Mouse (Mus musculus): ENCODE data around the gene Palmd.

The Palmd gene

DNA sequence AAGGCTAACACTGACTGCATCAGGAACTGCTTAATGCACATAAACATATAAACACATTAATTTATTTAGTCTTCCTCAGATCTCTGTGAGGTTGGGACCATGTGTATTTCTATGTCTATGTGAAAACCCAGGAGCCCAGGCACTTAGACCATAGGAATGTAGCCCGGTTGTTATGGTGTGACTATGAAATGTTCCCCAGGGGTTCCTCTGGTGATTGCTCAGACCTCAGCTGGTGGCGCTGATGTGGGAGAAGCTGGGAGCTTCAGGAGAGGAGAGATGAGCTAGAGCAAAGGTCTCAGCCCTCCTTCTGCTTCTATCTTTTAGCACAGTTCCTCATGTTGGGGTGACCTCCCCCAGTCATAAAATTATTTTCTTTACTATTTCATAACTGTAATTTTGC, 8.4 kb downstream of the Palmd start:
- DNase-seq (ENCODE audit: low spot score in 2 of 2), result no peak

DNA sequence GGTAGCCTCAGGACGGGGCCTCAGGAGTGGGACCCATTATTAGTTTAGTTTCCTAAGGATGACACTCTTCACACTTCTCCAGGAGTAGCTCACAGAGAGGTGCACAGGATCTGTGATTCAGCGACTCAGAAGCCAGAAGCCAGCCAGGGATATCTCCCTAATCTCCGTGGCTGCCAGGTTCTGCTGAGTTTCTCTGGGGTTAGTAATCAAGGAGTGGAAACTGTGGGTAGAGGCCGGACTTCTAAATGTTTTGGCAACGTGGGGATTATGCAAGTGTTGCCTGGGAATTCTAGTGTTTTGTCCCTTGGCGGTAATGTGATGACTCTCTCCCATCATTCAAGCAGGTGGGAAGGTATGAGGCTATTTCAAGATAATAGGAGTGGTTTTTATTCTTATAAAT, 13.7 kb downstream of the Palmd start:
- DNase-seq (ENCODE audit: low spot score in 2 of 2), result no peak

DNA sequence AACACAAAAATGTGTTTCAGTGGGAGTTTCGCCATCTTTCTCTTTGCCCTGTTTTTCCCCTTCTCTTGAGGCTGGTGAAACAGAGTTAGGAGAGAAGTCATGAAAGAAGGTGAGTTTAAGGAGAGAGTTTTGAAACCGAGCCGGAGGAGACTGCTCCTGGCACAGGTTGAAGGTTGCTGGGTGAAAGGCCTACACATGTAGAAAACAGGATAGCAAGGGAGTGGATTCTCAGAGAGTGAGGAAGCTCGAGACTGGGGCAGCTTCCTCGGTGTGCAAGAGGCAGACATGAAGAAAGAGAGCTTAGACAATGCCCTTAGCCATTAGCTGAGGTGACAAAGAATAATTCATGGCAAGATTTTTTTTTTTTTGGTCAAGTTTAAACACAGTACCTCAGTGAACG, 15.4 kb downstream of the Palmd start:
- DNase-seq (ENCODE audit: low spot score in 2 of 2), result no peak

DNA sequence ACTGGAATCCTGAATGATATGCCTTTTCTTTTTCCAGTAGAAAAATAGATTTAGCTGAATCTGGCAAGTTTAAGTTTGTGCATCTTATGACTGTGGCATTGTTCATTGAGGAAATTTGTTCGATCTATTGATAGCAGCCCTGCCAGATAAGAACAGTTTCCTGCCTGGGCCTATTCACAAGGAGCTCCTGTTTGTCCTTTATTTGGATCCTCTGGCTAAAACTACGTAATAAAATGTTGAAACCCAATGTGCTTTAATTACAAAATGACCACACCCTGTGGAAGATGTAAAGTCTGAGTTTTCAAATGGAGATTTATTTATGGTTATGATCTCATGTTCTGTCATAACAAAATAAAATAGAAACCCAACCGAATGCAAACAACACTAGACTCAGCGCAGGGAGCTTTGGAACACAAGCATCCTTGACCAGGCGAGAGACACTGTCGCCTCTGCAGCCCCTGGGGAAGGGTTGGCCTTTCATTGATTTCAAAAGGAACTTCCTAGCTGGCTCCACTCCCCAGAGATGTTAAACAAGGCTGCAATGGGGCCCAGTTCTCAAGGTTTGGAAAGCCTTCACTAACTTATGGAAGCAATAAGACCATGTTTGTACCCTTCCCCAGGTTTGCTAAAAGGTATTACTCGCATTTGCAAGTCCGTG, 16.4 kb downstream of the Palmd start:
- DNase-seq (ENCODE audit: low spot score in 2 of 2), result no peak

DNA sequence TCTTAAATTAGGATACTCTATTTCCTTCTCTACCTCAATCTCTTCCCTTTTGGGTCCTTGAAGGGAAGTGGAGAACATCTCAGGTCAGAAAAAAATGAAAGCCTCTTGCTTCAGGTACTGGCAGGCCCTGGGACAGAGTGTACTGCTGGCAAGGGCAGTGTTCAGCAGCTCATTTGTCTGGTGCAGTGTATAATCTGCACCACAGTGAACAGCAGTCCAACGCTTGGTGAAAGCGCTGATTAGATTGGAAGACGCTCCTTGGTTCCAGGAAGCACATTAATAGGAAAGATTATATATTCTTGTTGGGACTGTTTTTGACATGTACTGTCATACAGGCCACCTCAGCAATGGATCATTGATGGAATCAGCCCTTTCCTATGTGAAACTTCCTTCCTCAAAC, 17.3 kb downstream of the Palmd start:
- no peak for DNase-seq (ENCODE audit: low spot score in 2 of 2)

DNA sequence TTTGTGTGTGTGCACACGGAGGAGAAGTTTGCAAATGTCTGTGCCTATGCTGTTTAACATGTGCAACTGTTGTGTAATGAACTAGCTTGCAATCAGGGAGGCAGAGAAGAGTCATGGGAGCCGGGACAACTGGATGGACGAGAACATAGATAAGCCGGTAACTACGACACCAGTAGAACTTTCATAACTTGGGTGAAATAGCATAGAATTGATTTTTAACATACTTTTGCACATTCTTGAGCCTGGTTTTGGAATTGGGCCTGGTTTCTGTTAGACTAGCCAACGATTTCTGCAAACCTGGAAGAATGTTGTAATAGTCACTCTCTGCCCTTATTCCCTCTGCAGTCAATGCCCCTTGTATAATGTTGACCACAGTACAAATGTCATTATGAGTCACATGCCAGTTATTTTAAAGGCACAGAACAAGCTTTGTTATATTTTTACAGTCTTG, 18.1 kb downstream of the Palmd start:
- DNase-seq (ENCODE audit: low spot score in 2 of 2), result no peak

DNA sequence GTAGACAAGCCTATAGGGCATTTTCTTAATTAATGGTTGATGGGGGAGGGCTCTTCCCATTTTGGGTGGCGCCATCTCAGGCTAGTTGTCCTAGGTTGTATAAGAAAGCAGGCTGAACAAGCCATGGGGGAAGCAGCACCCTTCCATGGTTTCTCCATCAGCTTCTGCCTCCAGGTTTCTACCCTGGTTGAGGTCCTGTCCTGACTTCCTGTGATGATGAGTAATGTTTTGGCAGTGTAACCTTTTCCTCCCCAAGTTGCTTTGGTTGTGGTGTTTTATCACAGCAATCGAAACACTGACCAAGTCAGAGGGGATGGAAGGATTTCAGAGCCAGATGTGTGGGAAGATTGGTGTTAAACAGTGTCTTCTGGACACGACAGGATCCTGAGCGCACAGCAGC, 22.3 kb downstream of the Palmd start:
- no peak for DNase-seq (ENCODE audit: low spot score in 2 of 2)

DNA sequence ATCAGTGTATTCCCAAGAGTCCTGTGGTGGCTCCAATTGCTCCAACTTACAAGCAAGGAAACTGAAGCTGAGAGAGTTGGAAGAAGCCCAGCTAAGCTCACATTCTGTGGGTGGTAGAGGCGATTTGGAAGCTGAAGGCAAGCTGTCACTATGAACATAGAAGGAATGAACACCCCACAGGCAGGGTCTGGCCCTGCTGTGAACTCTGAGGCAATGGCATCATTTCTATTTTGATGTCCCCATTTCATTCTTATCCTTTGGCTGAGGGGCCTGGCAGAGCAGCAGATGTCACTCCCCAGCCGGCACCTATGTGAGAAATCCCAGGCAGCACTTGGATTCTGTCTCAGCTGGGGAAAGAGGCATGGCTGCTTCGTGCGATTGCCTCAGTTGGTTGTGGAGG, 25.4 kb downstream of the Palmd start:
- peak in 1 of 2 experiments; percentile 61 for DNase-seq (ENCODE audit: low spot score in 2 of 2)

DNA sequence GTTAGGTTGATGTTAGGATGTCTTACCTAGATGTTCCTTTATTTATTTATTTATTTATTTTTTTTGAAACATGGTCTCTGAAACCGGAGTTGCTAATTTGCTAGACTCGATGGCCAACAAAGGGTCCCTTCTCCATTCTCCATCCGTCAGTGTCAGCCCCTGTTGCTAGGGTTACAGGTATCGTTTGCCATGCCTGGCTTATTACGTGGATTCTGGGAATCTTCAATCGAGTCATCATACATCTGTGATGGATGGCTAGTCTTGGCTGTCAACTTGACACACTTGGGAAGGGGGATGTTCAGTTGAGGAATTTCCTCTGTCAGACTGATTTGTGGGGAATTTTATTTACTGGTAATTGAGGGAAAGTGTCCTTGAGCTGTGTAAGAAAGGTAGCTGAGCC, 26.0 kb downstream of the Palmd start:
- DNase-seq (ENCODE audit: low spot score in 2 of 2), result no peak

DNA sequence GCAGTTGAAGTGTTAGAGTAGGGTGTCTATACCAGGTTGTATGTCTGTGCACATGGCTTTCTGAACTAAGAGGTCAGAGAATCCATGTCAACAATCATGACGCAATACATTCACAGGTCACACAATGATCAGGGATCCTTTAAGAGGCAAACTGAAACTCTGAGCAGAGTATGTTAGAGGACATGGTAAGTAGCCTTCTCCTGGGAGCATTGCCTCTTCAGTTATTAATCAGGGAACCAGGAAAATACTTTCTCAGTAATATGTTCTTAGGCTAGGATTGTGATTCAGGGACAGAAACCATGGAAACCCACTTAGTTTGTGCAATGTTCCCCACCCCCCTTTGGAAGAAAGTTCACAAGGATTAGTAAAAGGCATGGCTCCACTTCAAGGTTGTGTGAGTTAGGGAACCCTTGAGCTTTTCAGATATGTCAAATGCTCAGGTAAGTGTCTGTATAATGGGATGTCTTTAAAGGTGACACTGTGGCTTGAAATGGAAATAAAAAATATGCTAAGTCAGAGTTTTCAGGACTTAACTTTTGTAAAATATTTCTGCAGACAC, 27.1 kb downstream of the Palmd start:
- no peak for DNase-seq (ENCODE audit: low spot score in 2 of 2)

DNA sequence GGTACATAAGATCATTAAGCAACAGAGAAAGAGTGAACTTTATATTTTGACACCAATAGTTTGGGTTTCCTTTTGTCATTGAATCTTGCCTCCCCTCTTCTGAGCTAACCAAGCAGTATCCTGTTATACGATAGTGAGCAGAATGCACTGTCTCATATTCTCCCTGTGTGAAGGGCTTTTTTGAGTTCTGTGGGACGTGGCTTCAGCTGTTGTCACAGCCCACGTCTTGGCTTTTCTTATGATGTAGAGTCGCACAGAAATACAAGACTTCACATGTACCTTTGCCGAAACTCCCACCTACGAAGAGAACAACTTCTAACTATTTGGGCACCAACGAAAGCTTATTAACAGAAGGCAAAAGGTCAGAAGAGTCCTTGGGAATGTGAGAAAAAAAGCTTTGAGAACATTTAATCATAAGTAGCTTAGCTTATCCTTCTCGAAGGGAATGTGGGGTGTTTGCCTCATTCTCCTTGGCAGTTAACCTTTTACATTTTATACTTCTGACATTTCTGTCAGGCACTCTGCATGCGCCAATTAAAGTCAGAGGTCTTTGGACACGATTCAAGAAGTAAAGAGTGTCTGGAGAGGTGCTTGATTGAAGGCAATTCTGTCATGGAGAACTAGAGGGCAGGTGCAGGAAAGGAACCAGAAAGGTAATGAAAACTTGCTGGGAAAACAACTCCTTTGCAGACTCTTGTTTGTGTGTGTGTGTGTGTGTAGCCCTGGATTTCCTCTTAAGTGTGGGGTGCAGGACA, 27.8 kb downstream of the Palmd start:
- DNase-seq (ENCODE audit: low spot score in 2 of 2), result peak; percentile 30 to 69

DNA sequence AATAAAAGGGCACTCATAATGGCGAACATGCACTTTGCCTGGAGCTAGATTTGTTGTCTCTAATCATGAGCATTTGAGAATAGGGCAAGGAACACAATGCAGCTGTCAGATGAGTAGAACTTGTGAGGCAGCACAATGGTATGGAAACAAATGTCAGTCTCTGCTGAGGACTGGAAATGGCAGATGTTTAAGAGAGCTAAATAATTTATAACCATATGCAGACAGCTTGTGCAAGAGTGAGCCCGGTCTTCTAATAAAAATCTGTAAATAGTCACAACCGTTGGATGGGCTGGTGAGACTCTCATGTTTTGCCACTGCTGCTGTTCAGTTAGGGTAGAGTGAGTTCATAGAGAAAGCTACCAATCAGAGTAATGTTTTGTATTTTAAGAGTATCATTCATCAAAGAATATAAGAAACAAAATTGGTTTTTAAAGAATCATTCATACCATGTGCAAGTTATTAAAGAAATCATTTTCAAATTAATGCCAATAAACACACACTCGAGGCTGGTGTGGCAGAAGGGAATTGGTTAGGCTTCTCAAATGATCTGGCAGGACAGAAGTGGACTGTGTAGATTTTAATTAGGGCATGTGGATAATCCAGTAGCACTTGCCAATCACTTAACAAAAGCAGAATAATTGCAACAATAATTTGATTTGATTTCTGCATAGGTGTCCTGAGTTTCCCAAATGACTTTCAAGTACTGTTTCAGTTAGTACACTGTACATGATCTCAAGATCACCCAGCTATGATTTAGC, 31.7 kb downstream of the Palmd start:
- no peak for DNase-seq (ENCODE audit: low spot score in 2 of 2)

DNA sequence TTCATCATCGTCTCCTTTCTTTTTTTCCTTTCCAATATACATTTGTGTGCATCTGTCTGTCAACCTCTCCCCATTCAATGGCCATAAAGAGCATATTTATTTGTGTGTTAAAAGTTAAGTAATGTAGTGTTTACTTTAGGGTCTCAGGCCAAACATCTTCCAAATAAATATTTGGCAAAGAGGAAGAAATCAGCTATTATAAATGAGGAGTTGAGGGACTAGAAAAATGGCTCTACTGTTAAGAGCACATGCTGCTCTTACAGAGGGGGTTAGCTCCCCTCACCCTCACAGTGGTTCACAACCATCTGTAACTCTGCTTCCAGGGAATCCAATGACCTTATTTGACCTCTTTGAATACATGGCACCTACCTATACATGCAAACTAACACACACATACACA, 35.6 kb downstream of the Palmd start:
- DNase-seq (ENCODE audit: low spot score in 2 of 2), result no peak

DNA sequence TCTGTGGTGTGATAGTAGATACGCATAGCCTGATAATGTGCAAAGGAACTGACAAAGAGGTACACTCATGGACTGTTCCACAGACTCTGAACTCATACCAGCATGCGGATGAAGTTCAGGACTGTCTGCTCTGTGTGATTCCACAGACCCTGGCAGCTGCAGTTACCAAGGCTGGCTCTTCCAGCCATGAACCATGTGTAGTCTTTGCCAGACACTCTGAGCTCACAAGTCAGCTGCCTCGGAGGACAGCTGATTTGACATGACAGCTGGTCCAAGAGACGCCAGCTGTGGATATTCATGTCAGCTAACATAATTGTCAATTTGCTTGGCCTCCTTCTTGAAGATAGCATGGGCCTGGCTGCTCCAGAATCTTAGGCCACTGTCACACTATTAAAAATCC, 39.8 kb downstream of the Palmd start:
- no peak for DNase-seq (ENCODE audit: low spot score in 2 of 2)

DNA sequence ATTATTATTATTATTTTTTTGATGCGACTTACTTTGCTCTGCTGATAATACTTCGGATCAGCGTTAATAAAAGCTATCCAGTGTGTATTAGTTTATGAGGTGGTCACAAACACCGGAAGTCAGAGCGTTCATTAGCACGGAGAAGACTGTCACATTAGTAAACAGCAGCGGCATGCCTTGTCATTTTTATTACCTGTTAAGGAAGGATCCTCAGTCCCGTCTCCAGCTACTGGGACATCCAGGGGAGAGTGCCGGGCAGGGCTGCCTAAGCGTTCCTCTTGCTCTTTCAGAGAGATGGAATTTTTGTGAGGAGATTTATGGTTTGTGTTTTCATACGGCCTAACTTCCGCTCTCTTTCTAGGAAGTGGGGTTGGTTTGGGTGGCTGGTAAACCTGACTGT, 45.7 kb downstream of the Palmd start:
- DNase-seq (ENCODE audit: low spot score in 2 of 2), result no peak

DNA sequence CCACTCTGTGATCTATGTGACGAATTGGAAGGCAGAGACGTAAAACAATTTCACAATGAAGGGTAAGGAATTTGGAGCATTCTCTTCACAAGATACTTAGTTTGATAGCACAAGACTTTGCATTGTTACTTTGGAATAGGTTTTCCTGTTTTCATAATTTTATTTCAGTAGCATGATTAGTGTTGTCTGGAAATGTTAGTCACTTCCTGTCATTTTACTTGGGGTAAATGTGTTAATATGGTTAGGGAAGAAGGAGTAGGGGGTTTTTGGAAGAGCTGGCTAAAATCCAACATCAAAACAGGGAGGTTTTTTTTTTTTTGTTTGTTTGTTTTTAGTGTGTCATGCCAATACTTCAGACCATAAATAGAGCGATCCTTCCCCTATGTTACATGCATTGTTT, 47.3 kb downstream of the Palmd start:
- DNase-seq (ENCODE audit: low spot score in 2 of 2), result no peak

DNA sequence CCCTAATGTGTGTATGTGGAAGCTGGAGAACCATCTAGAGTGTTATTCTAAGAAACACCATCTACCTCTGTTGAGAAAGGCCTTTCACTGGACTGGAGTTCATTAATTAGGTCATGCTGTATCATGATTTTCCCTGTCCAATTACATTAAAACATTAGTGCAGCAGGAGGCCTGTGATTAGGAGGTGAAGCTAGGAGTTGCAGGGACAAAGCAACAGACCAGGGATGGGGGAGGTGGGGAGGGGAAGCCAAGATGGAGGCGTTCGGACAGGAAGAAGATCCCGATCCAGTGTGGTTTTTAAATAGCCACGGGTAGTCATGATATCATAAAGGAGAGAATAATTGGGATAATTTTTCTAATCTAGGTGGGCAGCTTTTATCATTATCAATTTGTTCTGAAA, 51.8 kb downstream of the Palmd start:
- DNase-seq (ENCODE audit: low spot score in 2 of 2), result no peak

DNA sequence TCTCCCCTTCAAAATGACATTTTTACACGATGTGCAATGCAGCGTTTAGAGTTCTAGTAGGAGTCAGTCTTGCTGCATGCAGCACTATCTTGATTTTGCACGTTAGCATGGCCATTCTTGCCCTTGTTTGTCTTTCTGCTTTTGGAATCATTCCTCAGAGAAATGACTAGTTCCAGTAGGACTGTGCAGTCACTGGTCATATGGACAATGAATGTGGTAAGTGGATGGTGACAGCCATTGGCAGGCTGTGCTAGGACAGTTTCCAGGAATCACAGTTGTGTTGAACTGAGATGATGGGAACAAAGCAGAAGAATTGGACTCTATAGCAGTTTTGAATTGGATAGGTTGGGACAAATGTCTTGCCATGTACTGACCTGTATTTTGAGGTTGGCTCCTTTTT, 53.9 kb downstream of the Palmd start:
- DNase-seq (ENCODE audit: low spot score in 2 of 2), result no peak

DNA sequence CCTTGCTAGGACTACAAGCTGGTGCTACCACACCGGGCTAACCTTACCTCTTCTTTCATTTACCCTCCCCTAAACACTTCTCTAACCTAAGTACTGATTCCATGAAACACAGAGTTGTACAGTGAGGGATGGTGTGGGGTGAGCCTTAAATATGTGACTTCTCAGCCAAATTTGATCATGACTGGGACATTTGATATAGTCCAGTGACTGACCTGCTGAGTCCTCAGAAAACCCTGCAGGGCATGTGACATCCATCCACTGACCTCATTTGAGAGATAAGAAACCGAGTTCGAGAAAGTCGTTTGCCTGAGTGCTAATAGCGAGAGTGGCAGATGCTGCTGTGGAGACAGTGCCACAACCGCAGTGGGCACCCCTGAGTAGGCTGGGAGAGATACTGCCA, 54.4 kb downstream of the Palmd start:
- no peak for DNase-seq (ENCODE audit: low spot score in 2 of 2)

DNA sequence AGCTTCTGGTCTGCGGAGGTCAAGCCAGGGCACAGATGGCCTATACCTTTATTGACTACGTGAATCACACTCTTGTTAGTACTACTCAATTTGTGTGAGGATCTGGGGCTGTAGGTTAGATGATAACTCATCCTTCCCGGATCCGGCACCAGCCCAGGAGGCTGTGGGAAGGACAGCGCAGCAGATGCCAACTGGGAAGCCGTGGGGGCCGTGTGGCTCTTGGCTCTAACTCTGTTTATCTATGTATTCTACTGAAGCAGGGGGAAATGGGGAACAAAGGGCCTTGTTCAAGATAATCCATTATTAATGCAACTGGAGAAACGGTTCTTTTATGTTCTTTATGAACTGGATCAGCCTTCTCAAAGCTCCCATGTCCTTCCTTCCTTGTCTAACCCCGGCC, 62.2 kb downstream of the Palmd start:
- DNase-seq (ENCODE audit: low spot score in 2 of 2), result peak in 1 of 2 experiments; percentile 13

DNA sequence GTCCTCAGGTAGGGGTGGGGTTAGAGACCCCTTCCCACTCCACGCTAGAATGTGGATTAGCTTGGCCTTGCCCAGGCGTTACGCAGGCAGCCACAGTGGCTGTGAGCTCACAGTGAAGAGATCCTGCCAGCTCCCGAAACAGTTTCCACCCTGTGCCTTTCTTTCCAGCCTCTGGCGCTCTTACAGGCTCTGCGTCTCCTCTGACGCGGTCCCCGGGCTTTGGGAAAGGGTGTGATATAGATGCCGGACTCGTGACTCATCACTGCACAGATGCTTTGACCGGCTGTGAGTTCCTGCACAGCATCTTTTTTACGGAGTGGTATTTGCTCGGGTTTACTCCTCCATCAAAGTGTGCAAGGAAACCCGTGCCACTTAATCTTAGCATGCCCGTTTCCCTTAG, 62.9 kb downstream of the Palmd start:
- DNase-seq (ENCODE audit: low spot score in 2 of 2), result peak; percentile 70 to 75

DNA sequence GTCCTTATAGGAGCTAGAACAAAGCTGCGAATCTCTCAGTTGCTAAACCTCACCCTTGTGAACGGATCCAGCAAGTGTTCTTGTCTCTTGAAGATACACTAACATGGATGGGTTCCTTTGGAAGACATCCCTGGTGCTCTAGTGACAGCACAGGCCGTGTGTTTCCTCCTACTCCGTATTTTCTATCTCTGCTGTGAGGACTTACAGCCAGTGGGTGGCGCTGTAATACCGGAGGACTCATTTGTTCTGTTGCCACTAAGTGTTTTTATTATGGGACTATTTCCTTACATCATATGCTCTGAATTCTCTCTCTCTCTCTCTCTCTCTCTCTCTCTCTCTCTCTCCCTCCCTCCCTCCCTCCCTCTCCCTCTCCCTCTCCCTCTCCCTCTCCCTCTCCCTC, 64.6 kb downstream of the Palmd start:
- peak; percentile 79 to 86 for DNase-seq (ENCODE audit: low spot score in 2 of 2)

DNA sequence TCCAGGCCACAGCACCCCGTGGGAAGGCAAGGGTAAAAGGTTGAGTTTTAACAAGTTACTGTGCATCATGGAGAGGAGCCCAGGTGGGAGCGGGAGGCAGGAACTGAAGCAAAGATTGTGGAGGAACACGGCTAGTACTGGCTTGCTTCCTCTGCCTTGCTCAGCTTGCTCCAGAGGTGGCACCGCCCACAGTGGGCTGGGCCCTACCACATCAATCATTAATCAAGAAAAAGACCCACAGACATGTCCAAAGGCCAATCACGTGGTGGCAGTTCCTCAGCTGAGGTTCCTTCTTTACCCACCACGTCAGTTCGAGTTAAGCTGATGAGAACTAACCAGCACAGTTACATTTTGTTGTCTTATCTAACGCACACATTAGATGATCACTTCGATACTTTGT, 75.9 kb downstream of the Palmd start:
- no peak for DNase-seq (ENCODE audit: low spot score in 2 of 2)

All from frontal cortex, postnatal 36 days (tissue).